Mouse (Mus musculus): Measurements from ENCODE around the gene Cnn2.

DNA sequence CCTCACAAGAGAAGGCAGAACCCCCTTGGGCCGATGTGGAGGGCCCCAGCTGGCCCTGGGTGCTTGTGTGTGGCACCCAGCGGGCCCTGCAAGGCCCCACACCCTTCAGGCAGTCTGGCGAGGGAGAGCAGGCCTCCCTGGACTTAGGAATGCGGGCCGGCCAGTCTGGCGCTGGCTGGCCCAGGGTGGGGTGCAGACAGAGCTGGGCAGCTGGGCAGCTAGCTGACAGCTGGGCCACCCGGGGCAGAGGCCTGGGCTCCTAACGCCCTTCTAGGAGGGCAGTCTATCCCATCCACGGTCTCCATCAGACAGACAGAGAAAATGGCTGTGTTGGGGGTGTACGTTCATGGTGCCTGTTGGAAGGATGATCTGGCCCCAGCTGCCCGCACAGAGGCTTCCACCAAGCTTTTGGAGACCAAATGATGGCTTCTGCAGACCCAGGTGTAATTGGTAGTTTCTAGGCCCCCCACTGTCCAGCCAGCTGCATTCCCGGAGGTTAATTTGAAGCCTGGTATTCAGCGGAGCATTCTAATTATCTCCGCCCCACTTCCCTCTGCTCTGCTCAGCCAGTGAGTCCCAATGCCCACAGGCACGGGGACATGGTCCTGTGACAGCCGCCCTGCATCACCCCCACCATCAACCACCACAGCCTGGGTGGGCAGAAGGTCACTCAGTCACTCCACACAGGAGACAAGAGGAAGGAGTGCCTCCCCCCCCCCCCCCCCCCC is 42.7 kb upstream of the Cnn2 start:
- TF ChIP-seq E2F4 (IDR thresholded peaks at IDR 0.05; ENCODE audit: insufficient read depth) (no peak), TCF3 (IDR thresholded peaks at IDR 0.05; ENCODE audit: insufficient read length, low read depth) (peak; percentile 95), REST (IDR thresholded peaks at IDR 0.05; ENCODE audit: insufficient read depth, insufficient read length) (no peak), POLR2A (IDR thresholded peaks at IDR 0.05; ENCODE audit: insufficient read length, low read depth) (no peak), USF1 (IDR thresholded peaks at IDR 0.05; ENCODE audit: low read depth) (no peak), MAX (IDR thresholded peaks at IDR 0.05; ENCODE audit: low read depth) (no peak), MYOD1 (IDR thresholded peaks at IDR 0.05; ENCODE audit: control insufficient read depth in 1 of 3, insufficient read length in 2 of 3, low read depth in 2 of 3) (peak in 2 of 3 experiments; percentile 94 to 97), MYOG (IDR thresholded peaks at IDR 0.05; ENCODE audit: control insufficient read depth in 1 of 3, insufficient read depth in 1 of 3, insufficient read length in 2 of 3, low read depth in 2 of 3) (peak; percentile 79 to 98 (median 97))

Data from myocyte (in vitro differentiated cells).